11 mouse cellular contexts compared by ENCODE assay signal in the genomic region with DNA sequence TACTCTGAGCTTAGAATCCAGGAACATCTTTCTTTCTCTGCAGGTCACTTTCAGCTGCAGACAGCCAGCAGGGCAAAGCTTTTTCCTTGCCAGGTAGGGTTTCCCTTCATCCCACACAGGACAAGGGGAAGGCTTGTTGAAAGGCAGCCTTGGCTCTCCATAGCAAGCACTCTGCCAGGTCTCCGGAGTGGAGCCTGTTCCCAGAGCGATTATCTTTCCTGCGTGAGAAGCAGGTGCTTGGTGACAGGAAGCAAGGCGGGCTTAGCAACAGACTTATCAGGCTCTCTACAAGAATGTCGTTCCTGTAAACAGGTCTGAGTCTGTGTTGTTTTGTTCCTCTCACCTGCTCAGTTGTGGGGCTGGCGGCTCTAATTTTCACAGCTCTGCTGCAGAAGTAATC.
DNase-seq lines count a peak whose midpoint lies in the region; ATAC-seq lines count a peak whose summit lies in the region.
"Had no signal": no experiment of that assay in that cellular context is flagged by ENCODE, and none has a peak within 500 bp of the region (broad histone marks: within the 10 kb centered on the region; RNA-seq: fewer than 3 reads in every experiment).

No protein-coding gene starts in this region.

- no peak overlapping the region for H3K4me2 ChIP-seq in midbrain, embryonic 11.5 days
- no peak overlapping the region for H3K4me2 ChIP-seq in midbrain, embryonic 16.5 days (ENCODE audit: low read length)
- H3K4me2 ChIP-seq: liver, embryonic 15.5 days had no signal

- no peaks in the 10 kb centered on the region for H3K36me3 ChIP-seq in midbrain, embryonic 10.5 days
- no peaks in the 10 kb centered on the region for H3K36me3 ChIP-seq in midbrain, embryonic 11.5 days (ENCODE audit: control insufficient read depth, insufficient read depth, low read length)
- no peaks in the 10 kb centered on the region for H3K36me3 ChIP-seq in midbrain, embryonic 16.5 days (ENCODE audit: control insufficient read depth, insufficient read depth, low read length)
- H3K36me3 ChIP-seq: liver, embryonic 15.5 days had no signal

- WGBS in midbrain, embryonic 10.5 days = 74% methylated on average over 6 of the region's 6 CpGs
- WGBS in midbrain, embryonic 11.5 days = 72% methylated on average over 6 of the region's 6 CpGs
- WGBS in midbrain, embryonic 16.5 days = 54% methylated on average over 6 of the region's 6 CpGs

- H3K9me3 ChIP-seq in midbrain, embryonic 10.5 days (replicated peaks) = no peaks in the 10 kb centered on the region
- H3K9me3 ChIP-seq in midbrain, embryonic 11.5 days (ENCODE audit: control insufficient read depth, low read length) = no peaks in the 10 kb centered on the region
- no peaks in the 10 kb centered on the region for H3K9me3 ChIP-seq in midbrain, embryonic 16.5 days (replicated peaks; ENCODE audit: control insufficient read depth, low read length, poor library complexity, severe bottlenecking)
- H3K9me3 ChIP-seq: liver, embryonic 15.5 days had no signal

- no peak for ATAC-seq in cerebellum, adult (ENCODE audit: insufficient number of reproducible peaks, low FRiP score, low TSS enrichment)
- no peak for ATAC-seq in midbrain, embryonic 11.5 days (ENCODE audit: low FRiP score)
- ATAC-seq in midbrain, embryonic 16.5 days = no peak; the same call in 1 of the 2 replicates
- no peak for ATAC-seq in megakaryocyte, adult 5-6 weeks (ENCODE audit: poor library complexity, severe bottlenecking)
- ATAC-seq: activated CD4-positive, CD25-positive, alpha-beta regulatory T cell, adult 4 months had no signal

- H3K9ac ChIP-seq in midbrain, embryonic 11.5 days (ENCODE audit: low read length) = no peak overlapping the region
- H3K9ac ChIP-seq in midbrain, embryonic 16.5 days (ENCODE audit: low read depth, low read length) = peak overlapping the region; percentile 20; the same call in 1 of the 2 replicates
- H3K9ac ChIP-seq: liver, embryonic 15.5 days had no signal

- DNase-seq in cerebellum, adult 11 months = peak; percentile 3
- DNase-seq in midbrain, embryonic 10.5 days (ENCODE audit: low spot score) = no peak
- DNase-seq in midbrain, embryonic 11.5 days (ENCODE audit: low spot score, missing footprints) = no peak
- peak; percentile 12 to 31 for DNase-seq in heart, adult 9 months (ENCODE audit: low spot score in 2 of 2)
- DNase-seq in layer of hippocampus, adult 9-11 months = no peak
- DNase-seq: kidney, adult 11 months had no signal

- H3K4me3 ChIP-seq in midbrain, embryonic 10.5 days = no peak overlapping the region
- no peak overlapping the region for H3K4me3 ChIP-seq in midbrain, embryonic 11.5 days (ENCODE audit: low read depth, low read length)
- H3K4me3 ChIP-seq in midbrain, embryonic 16.5 days (ENCODE audit: low read depth, low read length) = no peak overlapping the region
- H3K4me3 ChIP-seq: liver, embryonic 15.5 days had no signal

- no peaks in the 10 kb centered on the region for H3K27me3 ChIP-seq in midbrain, embryonic 10.5 days (ENCODE audit: low read depth, poor library complexity, severe bottlenecking)
- H3K27me3 ChIP-seq in midbrain, embryonic 11.5 days (ENCODE audit: control insufficient read depth, insufficient read depth, low read length) = no peaks in the 10 kb centered on the region
- H3K27me3 ChIP-seq in midbrain, embryonic 16.5 days (ENCODE audit: control insufficient read depth, insufficient read depth, low read depth, low read length) = no peaks in the 10 kb centered on the region
- H3K27me3 ChIP-seq: liver, embryonic 15.5 days had no signal

- peaks cover 29% of the 10 kb centered on the region for H3K4me1 ChIP-seq in midbrain, embryonic 10.5 days
- peaks cover 4% of the 10 kb centered on the region; the same call in 1 of the 2 replicates for H3K4me1 ChIP-seq in midbrain, embryonic 11.5 days (ENCODE audit: control insufficient read depth, insufficient read depth, low read length)
- peaks cover 16% of the 10 kb centered on the region for H3K4me1 ChIP-seq in midbrain, embryonic 16.5 days (ENCODE audit: control insufficient read depth, insufficient read depth, low read length)
- H3K4me1 ChIP-seq: liver, embryonic 15.5 days had no signal

- peak overlapping the region; percentile 33; the same call in 1 of the 2 replicates for H3K27ac ChIP-seq in midbrain, embryonic 10.5 days (replicated peaks)
- H3K27ac ChIP-seq in midbrain, embryonic 11.5 days (ENCODE audit: low read depth, low read length) = no peak overlapping the region
- no peak overlapping the region for H3K27ac ChIP-seq in midbrain, embryonic 16.5 days (ENCODE audit: low read length)
- H3K27ac ChIP-seq: liver, embryonic 15.5 days had no signal

Comparison
In these comparisons a context has a peak if more than half of its experiments do, and no peak if none do; other contexts are left out.
1. DNase-seq: peak in cerebellum, adult 11 months (single experiment) and heart, adult 9 months (2 of 2); none in midbrain, embryonic 10.5 days (single experiment), midbrain, embryonic 11.5 days (single experiment) and layer of hippocampus, adult 9-11 months (single experiment).